Mouse (Mus musculus): ENCODE data around the gene Rnf168. TPM values are rescaled to one million over a fixed set of nuclear protein-coding genes. Genes with fewer than 3 reads are reported as not detected.
A peak's percentile ranks its signal among the peaks of the same experiment; 100 is the strongest.

Gene Rnf168
- polyA plus RNA-seq, 1 experiment from 2014 or later: 36.1 TPM

DNA sequence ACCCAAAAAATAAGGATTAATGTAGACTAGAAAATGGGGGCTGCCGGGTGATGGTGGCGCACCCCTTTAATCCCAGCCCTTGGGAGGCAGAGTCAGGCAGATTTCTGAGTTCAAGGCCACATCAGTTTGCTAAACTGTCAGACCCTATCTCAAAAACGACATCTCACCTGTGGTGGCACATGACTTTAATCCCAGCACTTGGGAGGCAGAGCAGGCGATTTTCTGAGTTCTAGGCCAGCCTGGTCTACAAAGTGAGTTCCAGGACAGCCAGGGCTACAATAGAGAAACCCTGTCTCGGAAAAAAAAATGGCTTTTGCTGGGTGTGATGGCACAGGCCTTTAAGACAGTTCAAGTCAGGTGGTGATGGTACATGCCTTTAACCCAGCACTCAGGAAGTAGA lies 57.9 kb downstream of the Rnf168 start:
- H3K36me3 ChIP-seq (ENCODE audit: insufficient read depth): no peaks in the 10 kb centered on the region
- no peak overlapping the region for H3K27ac ChIP-seq (ENCODE audit: low read depth)
- no peaks in the 10 kb centered on the region for H3K4me1 ChIP-seq (ENCODE audit: insufficient read depth)
- no peak for DNase-seq
- WGBS: 92% methylated on average over 5 of the region's 5 CpGs
- H3K4me2 ChIP-seq: no peak overlapping the region
- TF ChIP-seq CTCF (IDR thresholded peaks at IDR 0.05; ENCODE audit: low read depth): no peak
- no peaks in the 10 kb centered on the region for H3K9me3 ChIP-seq (ENCODE audit: low read depth, low read length)
- H3K4me3 ChIP-seq (ENCODE audit: low read depth, low read length): no peak overlapping the region
- ATAC-seq (ENCODE audit: insufficient read depth): no peak
- no peak overlapping the region for H3K9ac ChIP-seq
- no peaks in the 10 kb centered on the region for H3K27me3 ChIP-seq (ENCODE audit: insufficient read depth, low read length)

DNA sequence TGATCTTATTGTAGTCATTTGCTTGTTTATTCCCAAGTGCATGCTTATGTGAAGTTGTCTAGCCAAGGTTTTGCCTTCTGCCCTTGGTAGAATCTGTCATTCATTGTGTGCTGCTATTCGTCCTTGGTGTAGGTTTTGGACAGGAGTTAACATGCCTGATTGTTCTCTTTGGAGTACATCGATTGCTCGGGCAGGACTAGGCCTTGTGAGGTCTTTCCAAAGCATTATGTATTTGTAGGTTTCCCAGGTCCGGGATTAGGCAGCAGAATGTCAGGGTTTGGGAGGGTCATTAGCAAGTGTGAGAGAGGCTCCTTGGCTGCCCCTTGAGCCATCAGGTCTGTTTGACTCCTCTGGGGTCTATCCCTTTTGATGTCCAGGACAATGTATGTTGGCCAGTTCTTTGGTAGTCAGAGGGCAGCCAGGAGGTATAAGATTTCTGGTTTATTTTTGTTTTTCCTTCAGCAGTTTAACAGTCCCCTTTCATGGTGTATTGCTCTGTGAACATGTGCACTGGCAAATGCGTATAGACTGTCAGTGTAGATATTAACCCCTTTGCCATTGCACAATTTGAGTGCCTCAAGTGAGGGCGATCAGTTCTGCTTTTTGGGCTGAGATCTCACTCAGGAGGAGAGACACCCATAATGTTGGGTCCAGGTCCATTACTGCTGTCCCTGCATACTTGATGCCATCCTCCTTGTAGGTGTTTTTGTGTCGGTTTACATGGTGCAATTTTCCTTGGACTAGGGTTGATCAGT lies 58.9 kb downstream of the Rnf168 start:
- no peak for ATAC-seq (ENCODE audit: insufficient read depth)
- H3K9me3 ChIP-seq (ENCODE audit: low read depth, low read length): no peaks in the 10 kb centered on the region
- no peak overlapping the region for H3K4me2 ChIP-seq
- H3K9ac ChIP-seq: no peak overlapping the region
- WGBS: 73% methylated on average over 7 of the region's 7 CpGs
- no peak for DNase-seq
- no peak for TF ChIP-seq CTCF (IDR thresholded peaks at IDR 0.05; ENCODE audit: low read depth)
- no peaks in the 10 kb centered on the region for H3K36me3 ChIP-seq (ENCODE audit: insufficient read depth)
- no peak overlapping the region for H3K27ac ChIP-seq (ENCODE audit: low read depth)
- no peaks in the 10 kb centered on the region for H3K27me3 ChIP-seq (ENCODE audit: insufficient read depth, low read length)
- no peak overlapping the region for H3K4me3 ChIP-seq (ENCODE audit: low read depth, low read length)
- H3K4me1 ChIP-seq (ENCODE audit: insufficient read depth): no peaks in the 10 kb centered on the region

DNA sequence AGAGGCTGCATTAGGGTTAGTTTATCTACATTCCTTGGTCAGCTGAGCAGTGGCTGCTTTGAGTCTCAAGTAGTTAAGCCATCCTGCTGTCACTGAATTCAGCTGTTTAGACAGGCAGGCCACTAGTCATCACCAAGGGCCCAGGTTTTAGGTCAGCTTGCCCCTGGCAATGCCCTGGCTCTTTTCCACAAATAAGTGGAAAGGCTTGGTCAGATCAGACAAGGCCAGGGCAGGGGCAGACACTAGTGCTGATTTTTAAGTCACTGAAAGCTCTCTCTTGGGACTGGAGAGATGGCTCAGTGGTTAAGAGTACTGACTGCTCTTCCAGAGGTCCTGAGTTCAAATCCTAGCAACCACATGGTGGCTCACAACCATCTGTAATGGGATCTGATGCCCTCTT lies 59.7 kb downstream of the Rnf168 start:
- no peaks in the 10 kb centered on the region for H3K4me1 ChIP-seq (ENCODE audit: insufficient read depth)

DNA sequence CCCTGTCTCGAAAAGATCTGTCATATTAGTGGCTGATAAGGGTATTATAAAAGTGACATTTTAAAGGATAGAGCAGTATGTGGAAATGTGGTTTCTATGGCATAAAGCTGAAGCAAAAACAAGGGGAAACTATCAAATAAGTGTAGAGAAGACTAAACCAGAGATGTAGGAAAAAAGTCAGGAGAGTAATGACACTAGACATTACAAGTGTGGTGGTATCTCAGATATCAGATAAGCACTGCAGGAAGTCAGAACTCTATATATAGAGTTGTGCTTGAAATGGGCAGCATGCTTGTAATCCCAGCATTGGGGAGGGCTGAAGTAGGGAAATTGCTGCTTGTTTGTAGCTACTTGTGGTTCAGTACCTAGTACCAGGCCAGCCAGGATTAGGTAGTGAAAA lies 63.2 kb downstream of the Rnf168 start:
- no peaks in the 10 kb centered on the region for H3K27me3 ChIP-seq (ENCODE audit: insufficient read depth, low read length)
- DNase-seq: no peak
- H3K9ac ChIP-seq: no peak overlapping the region
- WGBS: 71% methylated on average over 1 of the region's 1 CpGs
- H3K4me3 ChIP-seq (ENCODE audit: low read depth, low read length): no peak overlapping the region
- H3K9me3 ChIP-seq (ENCODE audit: low read depth, low read length): no peaks in the 10 kb centered on the region
- no peaks in the 10 kb centered on the region for H3K36me3 ChIP-seq (ENCODE audit: insufficient read depth)
- ATAC-seq (ENCODE audit: insufficient read depth): no peak
- H3K4me2 ChIP-seq: no peak overlapping the region
- H3K4me1 ChIP-seq (ENCODE audit: insufficient read depth): no peaks in the 10 kb centered on the region
- no peak for TF ChIP-seq CTCF (IDR thresholded peaks at IDR 0.05; ENCODE audit: low read depth)
- no peak overlapping the region for H3K27ac ChIP-seq (ENCODE audit: low read depth)

More for the DNA sequence above, 59.7 kb downstream of the Rnf168 start:
- Histone ChIP-seq H3K9me3 (ENCODE audit: low read depth, low read length) (no peaks in the 10 kb centered on the region), H3K27me3 (ENCODE audit: insufficient read depth, low read length) (no peaks in the 10 kb centered on the region), H3K9ac (no peak overlapping the region), H3K36me3 (ENCODE audit: insufficient read depth) (no peaks in the 10 kb centered on the region), H3K4me3 (ENCODE audit: low read depth, low read length) (no peak overlapping the region), H3K4me2 (no peak overlapping the region), H3K27ac (ENCODE audit: low read depth) (no peak overlapping the region)
- ATAC-seq (ENCODE audit: insufficient read depth) (no peak), DNase-seq (no peak)
- TF ChIP-seq CTCF (IDR thresholded peaks at IDR 0.05; ENCODE audit: low read depth): no peak

DNA sequence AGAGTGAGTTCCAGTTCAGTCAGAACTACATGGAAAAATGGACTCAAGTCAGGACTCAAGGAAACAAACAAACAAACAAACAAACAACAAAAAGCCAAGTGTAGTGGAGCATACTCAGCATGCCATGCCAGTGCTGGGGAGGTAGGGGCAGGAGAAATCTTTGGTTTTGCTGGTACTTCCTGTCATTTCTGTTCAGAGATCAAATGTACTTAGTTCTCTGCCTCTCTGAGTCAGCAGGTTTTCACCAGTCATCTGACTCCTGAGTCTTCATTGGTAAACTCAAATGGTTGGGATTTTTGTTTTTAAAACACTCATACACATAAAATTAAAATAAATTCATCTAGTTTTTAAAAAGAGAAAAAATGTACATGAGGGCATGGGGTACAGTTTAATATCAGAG lies 68.3 kb downstream of the Rnf168 start:
- no peak for TF ChIP-seq CTCF (IDR thresholded peaks at IDR 0.05; ENCODE audit: low read depth)

DNA sequence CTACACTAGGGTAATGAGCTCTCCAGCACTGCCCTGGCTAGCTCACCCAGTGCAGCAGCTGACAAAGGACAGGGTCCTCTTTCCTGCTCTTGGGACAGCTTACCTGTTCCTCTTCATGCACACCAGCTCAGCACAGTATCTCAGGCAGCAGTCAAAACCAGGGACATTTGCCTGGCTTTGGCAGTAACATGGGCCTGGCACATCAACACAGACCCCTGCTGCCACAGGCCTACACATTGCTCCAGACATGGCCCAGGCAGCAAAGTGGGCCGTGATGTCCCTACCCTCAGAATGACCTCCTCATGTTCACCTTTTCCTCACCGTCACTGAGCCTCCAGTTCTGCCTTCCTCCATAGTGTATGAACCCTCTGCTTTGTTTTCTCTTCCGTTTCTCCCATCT lies 73.5 kb downstream of the Rnf168 start:
- ATAC-seq (ENCODE audit: insufficient read depth) (no peak), DNase-seq (no peak)
- peaks cover 27% of the 10 kb centered on the region for H3K36me3 ChIP-seq (ENCODE audit: insufficient read depth)
- no peak overlapping the region for H3K9ac ChIP-seq
- no peaks in the 10 kb centered on the region for H3K27me3 ChIP-seq (ENCODE audit: insufficient read depth, low read length)
- no peak overlapping the region for H3K4me2 ChIP-seq
- H3K9me3 ChIP-seq (ENCODE audit: low read depth, low read length): no peaks in the 10 kb centered on the region
- no peak overlapping the region for H3K4me3 ChIP-seq (ENCODE audit: low read depth, low read length)
- H3K4me1 ChIP-seq (ENCODE audit: insufficient read depth): no peaks in the 10 kb centered on the region
- WGBS: 82% methylated on average over 3 of the region's 3 CpGs
- TF ChIP-seq CTCF (IDR thresholded peaks at IDR 0.05; ENCODE audit: low read depth): no peak
- H3K27ac ChIP-seq (ENCODE audit: low read depth): no peak overlapping the region

More for the DNA sequence above, 68.3 kb downstream of the Rnf168 start:
- no peak overlapping the region for H3K27ac ChIP-seq (ENCODE audit: low read depth)
- H3K4me1 ChIP-seq (ENCODE audit: insufficient read depth): no peaks in the 10 kb centered on the region
- H3K9ac ChIP-seq: no peak overlapping the region
- no peaks in the 10 kb centered on the region for H3K27me3 ChIP-seq (ENCODE audit: insufficient read depth, low read length)
- no peaks in the 10 kb centered on the region for H3K36me3 ChIP-seq (ENCODE audit: insufficient read depth)
- H3K9me3 ChIP-seq (ENCODE audit: low read depth, low read length): no peaks in the 10 kb centered on the region
- ATAC-seq (ENCODE audit: insufficient read depth) (no peak), DNase-seq (no peak)
- H3K4me3 ChIP-seq (ENCODE audit: low read depth, low read length): no peak overlapping the region
- no peak overlapping the region for H3K4me2 ChIP-seq

MicroRNAs encoded within 50 kb of the gene (microRNA counts, 519-probe panel; counts per million panel counts)
- 784 counts per million, percentile 3 among the panel's probes with 10 or more counts for microRNA mmu-miR-1946a

Small RNA genes lying within 50 kb of the gene (microRNA-seq; reads per million reads assigned to microRNA genes)
- not detected for gene Mir1946a (ENCODE audit: borderline number of aligned reads)

Other genes with a start within 250 kb of the Rnf168 start
- 38.2 and 39.8 TPM in 2 replicates for gene Pak2, start 198.1 kb upstream of the Rnf168 start, polyA plus RNA-seq (2014; fragmentation: Nextera tagmentation; extraction: Ambion mirVana)
- gene Pigx, start 177.7 kb upstream of the Rnf168 start, polyA plus RNA-seq (2014; fragmentation: Nextera tagmentation; extraction: Ambion mirVana): 105 and 111 TPM in 2 replicates
- gene Cep19, start 177.7 kb upstream of the Rnf168 start, polyA plus RNA-seq (2014; fragmentation: Nextera tagmentation; extraction: Ambion mirVana): 29.0 and 33.9 TPM in 2 replicates
- gene Nrros, start 111.9 kb upstream of the Rnf168 start, polyA plus RNA-seq (2014; fragmentation: Nextera tagmentation; extraction: Ambion mirVana): 37.6 and 42.6 TPM in 2 replicates
- not detected in 2 replicates for gene Bex6, start 97.6 kb upstream of the Rnf168 start, polyA plus RNA-seq (2014; fragmentation: Nextera tagmentation; extraction: Ambion mirVana)
- gene Fbxo45, start 30.3 kb upstream of the Rnf168 start, polyA plus RNA-seq (2014; fragmentation: Nextera tagmentation; extraction: Ambion mirVana): 19.9 and 23.9 TPM in 2 replicates
- gene Wdr53, start 30.2 kb upstream of the Rnf168 start, polyA plus RNA-seq (2014; fragmentation: Nextera tagmentation; extraction: Ambion mirVana): 17.3 and 20.4 TPM in 2 replicates
- not detected in 2 replicates for gene Smco1, start 6.0 kb upstream of the Rnf168 start, polyA plus RNA-seq (2014; fragmentation: Nextera tagmentation; extraction: Ambion mirVana)
- 20.8 and 23.2 TPM in 2 replicates for gene Ubxn7, start 54.8 kb downstream of the Rnf168 start, polyA plus RNA-seq (2014; fragmentation: Nextera tagmentation; extraction: Ambion mirVana)
- gene Tm4sf19, start 123.0 kb downstream of the Rnf168 start, polyA plus RNA-seq (2014; fragmentation: Nextera tagmentation; extraction: Ambion mirVana): not detected in 2 replicates
- gene Tctex1d2, start 142.2 kb downstream of the Rnf168 start, polyA plus RNA-seq (2014; fragmentation: Nextera tagmentation; extraction: Ambion mirVana): 27.7 and 28.1 TPM in 2 replicates
- gene Pcyt1a, start 153.5 kb downstream of the Rnf168 start, polyA plus RNA-seq (2014; fragmentation: Nextera tagmentation; extraction: Ambion mirVana): 39.5 and 40.4 TPM in 2 replicates
- 0.24 and 0.60 TPM in 2 replicates for gene Slc51a, start 210.4 kb downstream of the Rnf168 start, polyA plus RNA-seq (2014; fragmentation: Nextera tagmentation; extraction: Ambion mirVana)
- gene Zdhhc19, start 218.8 kb downstream of the Rnf168 start, polyA plus RNA-seq (2014; fragmentation: Nextera tagmentation; extraction: Ambion mirVana): not detected in 2 replicates

Data from lung, embryonic 14.5 days (tissue).